Mouse (Mus musculus): Measurements from ENCODE around the gene Vpreb3.

- TF ChIP-seq CTCF (IDR thresholded peaks at IDR 0.05; ENCODE audit: control insufficient read depth, insufficient read depth, insufficient replicate concordance, low read depth, low read length) = no peak
- TF ChIP-seq POLR2A (IDR thresholded peaks at IDR 0.05; ENCODE audit: control insufficient read depth, low read depth, low read length) = no peak
These were observed 3.0 kb downstream of the Vpreb3 start for GRCm38 (mm10) chr10:75945896-75946295.

Data from testis, adult 2 months (tissue).